Mouse (Mus musculus) midbrain, postnatal 0 days (tissue): ENCODE results near the gene Adh6b. TPM values are rescaled to one million over a fixed set of nuclear protein-coding genes. Genes with fewer than 3 reads are reported as not detected.

Experiments used
- ATAC-seq: fragments of 200-750 bp; cut with Nextera tagmentation; 2 replicates; pipeline ENCODE4 v1.8.0; 2017; ENCODE audit warnings: moderate number of reproducible peaks, mild to moderate bottlenecking, moderate TSS enrichment, moderate library complexity; ENCODE audit not compliant: low FRiP score
- DNase-seq: peaks from one replicate; pipeline ENCODE4 v3.0.0-alpha.2; 2015; ENCODE audit warnings: low spot score
- H3K27ac ChIP-seq: fragments of 300-500 bp; sonication (generic); 2 replicates; pipeline ENCODE4 v1.5.1; 2014; ENCODE audit warnings: low read depth, mild to moderate bottlenecking, low read length, mixed read lengths
- H3K27me3 ChIP-seq: fragments of 300-500 bp; sonication (generic); 2 replicates; pipeline ENCODE4 v1.6.1; 2014; ENCODE audit warnings: low read length, control low read depth, mixed read lengths; ENCODE audit not compliant: insufficient read depth
- H3K36me3 ChIP-seq: fragments of 300-500 bp; sonication (generic); 2 replicates; pipeline ENCODE4 v1.6.1; 2014; ENCODE audit warnings: low read length, control low read depth, mixed read lengths; ENCODE audit not compliant: insufficient read depth
- H3K4me1 ChIP-seq: fragments of 300-500 bp; sonication (generic); 2 replicates; pipeline ENCODE4 v1.6.1; 2014; ENCODE audit warnings: mild to moderate bottlenecking, control low read depth, antibody characterized with exemption, low read length, mixed read lengths; ENCODE audit not compliant: insufficient read depth
- H3K4me2 ChIP-seq: fragments of 300-500 bp; sonication (generic); 2 replicates; pipeline ENCODE4 v1.6.1; 2014; ENCODE audit warnings: low read depth, mild to moderate bottlenecking, low read length, mixed read lengths; ENCODE audit not compliant: poor library complexity, severe bottlenecking
- H3K4me3 ChIP-seq: fragments of 300-500 bp; sonication (generic); 2 replicates; pipeline ENCODE4 v1.5.1; 2014; ENCODE audit warnings: low read depth, mild to moderate bottlenecking, low read length, moderate library complexity
- H3K9ac ChIP-seq: fragments of 300-500 bp; sonication (generic); replicated peaks from 2 replicates; pipeline ENCODE4 v1.6.1; 2014; ENCODE audit warnings: mild to moderate bottlenecking, low read length, moderate library complexity, mixed read lengths; ENCODE audit not compliant: poor library complexity, severe bottlenecking
- H3K9me3 ChIP-seq: fragments of 300-500 bp; sonication (generic); 2 replicates; pipeline ENCODE4 v1.6.1; 2016; ENCODE audit warnings: low read length, control low read depth
- CTCF ChIP-seq: IDR thresholded peaks from 2 replicates; pipeline ENCODE4 v1.5.1; 2016; ENCODE audit warnings: antibody characterized with exemption, mild to moderate bottlenecking
- WGBS: fragments of 180-500 bp; shearing (Covaris S2); extraction: QIAGEN DNeasy Blood & Tissue Kit; methylation state at CpG from one replicate; pipeline ENCODE4 v1.1.7; 2014; 5-methylcytosine and 5-hydroxymethylcytosine counted together
- polyA plus RNA-seq: library from polyadenylated mRNA; unstranded; fragments of >200 nt; fragmentation: Nextera tagmentation; extraction: Ambion mirVana; gene quantifications from 2 replicates; pipeline ENCODE4 v1.2.1, GENCODE M21; 2015
- total RNA-seq: library from RNA; depleted of rRNA; stranded (reverse); fragments of >200 nt; gene quantifications from 2 replicates; pipeline ENCODE4 v1.2.3, GENCODE M21; 2014

Gene Adh6b
- total and polyA plus RNA-seq, 2 experiments from 2014 or later: 0.20 to 0.71 TPM

DNA sequence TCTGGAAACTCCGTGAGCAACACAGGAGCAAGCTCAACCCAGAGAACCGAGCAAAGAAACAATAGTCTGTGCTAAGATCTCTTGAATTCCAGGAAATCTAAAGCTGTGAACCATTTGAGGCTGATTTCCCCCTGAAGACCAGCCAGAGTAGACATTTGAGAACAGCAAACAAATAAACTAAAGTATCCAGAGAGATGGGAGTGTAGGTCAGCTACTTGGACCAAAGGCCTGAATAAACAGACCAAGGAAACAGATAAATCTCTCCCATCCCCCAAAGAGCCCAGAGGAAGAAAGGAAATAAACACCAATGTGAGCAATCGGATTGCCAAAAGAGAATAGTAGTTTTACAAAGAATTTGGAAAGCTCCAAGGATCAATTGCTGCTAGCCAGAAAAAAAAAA is 5.5 kb downstream of the Adh6b start:
- no peak for ATAC-seq
- WGBS: 68% methylated on average over 3 of the region's 3 CpGs
- H3K27ac ChIP-seq: no peak overlapping the region

DNA sequence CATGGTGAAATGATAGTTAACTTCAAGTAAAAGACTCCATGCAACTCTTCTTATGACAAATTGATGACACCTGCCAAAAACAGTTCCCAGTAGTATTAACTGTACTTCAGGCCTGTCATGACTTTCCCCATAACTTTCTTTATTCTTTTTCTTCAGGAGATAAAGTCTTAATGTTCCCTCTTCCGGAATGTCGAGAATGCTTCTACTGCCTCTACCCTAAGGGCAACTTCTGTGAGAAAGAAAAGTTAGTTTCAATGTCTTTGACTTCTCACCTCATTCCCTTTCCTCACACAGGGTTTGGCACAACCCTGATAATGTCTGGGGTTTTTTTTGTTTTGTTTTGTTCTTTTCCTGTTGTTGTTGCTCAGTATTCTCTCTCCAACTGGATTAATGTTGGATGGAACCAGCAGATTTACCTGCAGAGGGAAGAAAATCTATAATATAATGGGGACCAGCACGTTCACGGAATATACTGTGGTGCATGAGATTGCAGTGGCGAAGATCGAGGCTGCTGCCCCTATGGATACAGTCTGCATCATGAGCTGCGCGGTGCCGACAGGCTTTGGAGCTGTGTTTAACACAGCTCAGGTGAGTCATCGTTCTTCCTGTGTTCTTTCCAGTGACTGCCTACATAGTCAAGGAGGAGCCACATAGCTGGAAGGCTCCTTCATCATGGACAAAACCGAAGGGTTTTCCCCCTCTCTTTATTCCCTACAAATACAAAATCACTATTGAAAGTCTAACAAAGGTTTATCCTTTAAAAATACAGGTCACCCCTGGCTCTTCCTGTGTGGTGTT is 10.6 kb downstream of the Adh6b start:
- Histone ChIP-seq H3K27ac (no peak overlapping the region), H3K9ac (no peak overlapping the region), H3K9me3 (no peaks in the 10 kb centered on the region), H3K4me1 (no peaks in the 10 kb centered on the region), H3K27me3 (no peaks in the 10 kb centered on the region), H3K4me2 (no peak overlapping the region), H3K4me3 (no peak overlapping the region), H3K36me3 (no peaks in the 10 kb centered on the region)
- WGBS: 93% methylated on average over 11 of the region's 11 CpGs
- DNase-seq: no peak
- TF ChIP-seq CTCF: no peak
- no peak for ATAC-seq

More for the DNA sequence above, 5.5 kb downstream of the Adh6b start:
- TF ChIP-seq CTCF: no peak
- no peak overlapping the region for H3K4me3 ChIP-seq
- H3K4me2 ChIP-seq: no peak overlapping the region
- no peaks in the 10 kb centered on the region for H3K4me1 ChIP-seq
- no peak for DNase-seq
- no peaks in the 10 kb centered on the region for H3K27me3 ChIP-seq
- H3K36me3 ChIP-seq: no peaks in the 10 kb centered on the region
- no peak overlapping the region for H3K9ac ChIP-seq
- no peaks in the 10 kb centered on the region for H3K9me3 ChIP-seq

DNA sequence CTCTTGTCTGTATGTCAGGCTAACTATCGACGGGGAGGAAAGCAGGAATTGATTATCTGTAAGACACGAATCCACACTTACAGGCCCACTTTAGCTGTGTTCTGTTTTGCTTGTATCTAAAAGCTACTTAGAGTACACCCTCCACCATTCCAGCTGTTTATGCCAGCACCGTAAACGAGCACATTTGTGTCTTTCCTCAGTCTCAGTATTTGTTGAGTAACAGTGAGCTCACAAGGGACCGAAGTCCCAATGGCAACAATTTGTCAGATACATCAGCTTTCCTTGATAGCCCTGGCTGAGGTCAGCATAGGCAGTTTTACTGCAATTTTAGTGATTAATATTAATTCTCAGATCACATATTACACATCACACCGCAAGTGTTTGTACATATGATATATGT is 17.3 kb downstream of the Adh6b start:
- Histone ChIP-seq H3K9me3 (no peaks in the 10 kb centered on the region), H3K4me2 (no peak overlapping the region), H3K36me3 (no peaks in the 10 kb centered on the region), H3K27ac (no peak overlapping the region), H3K9ac (no peak overlapping the region), H3K4me3 (no peak overlapping the region), H3K27me3 (no peaks in the 10 kb centered on the region), H3K4me1 (no peaks in the 10 kb centered on the region)
- 90% methylated on average over 7 of the region's 7 CpGs for WGBS
- no peak for TF ChIP-seq CTCF
- DNase-seq: no peak
- ATAC-seq: no peak

DNA sequence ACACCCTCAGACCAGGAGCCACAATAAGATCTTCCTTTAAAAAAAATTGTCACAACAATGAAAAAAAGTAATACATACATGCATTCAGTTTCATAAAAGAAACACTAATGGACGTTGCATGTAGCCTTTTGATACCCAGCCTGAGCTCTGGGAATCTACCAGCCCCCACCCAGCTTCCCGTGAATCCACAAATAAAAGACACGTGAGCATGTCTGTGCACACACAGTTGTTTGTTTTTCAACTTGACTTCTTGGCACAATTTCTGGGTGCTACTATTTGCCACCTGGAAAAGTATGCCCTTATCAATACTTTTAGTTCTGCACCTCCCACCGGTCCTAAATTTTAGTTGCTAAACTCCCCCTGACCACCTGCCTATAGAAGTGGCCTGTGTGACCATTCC is 19.1 kb downstream of the Adh6b start:
- H3K9me3 ChIP-seq: no peaks in the 10 kb centered on the region
- ATAC-seq (no peak), DNase-seq (no peak)
- H3K27ac ChIP-seq: no peak overlapping the region
- H3K9ac ChIP-seq: no peak overlapping the region
- H3K4me2 ChIP-seq: no peak overlapping the region
- no peak for TF ChIP-seq CTCF
- H3K36me3 ChIP-seq: no peaks in the 10 kb centered on the region
- no peak overlapping the region for H3K4me3 ChIP-seq
- 84% methylated on average over 4 of the region's 4 CpGs for WGBS
- no peaks in the 10 kb centered on the region for H3K4me1 ChIP-seq
- no peaks in the 10 kb centered on the region for H3K27me3 ChIP-seq

DNA sequence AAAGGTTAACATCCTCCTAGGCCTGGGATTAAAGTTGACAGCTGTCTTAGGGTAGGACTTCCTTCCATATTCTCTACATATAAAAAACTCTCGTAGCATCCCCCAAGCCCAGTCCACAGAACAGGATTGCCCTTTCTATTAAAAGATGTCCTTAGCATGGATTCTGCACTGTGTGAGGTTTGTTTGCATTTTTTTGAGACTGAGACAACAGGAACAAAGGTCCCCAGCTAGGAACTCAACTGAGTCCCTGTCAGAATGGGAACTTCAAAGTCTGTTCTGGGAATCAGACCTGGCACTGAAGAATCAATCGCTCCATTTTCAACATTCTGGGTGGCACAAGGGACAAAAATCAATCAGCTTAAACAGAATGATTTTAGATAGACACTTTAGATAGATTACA is 21.3 kb downstream of the Adh6b start:
- H3K9me3 ChIP-seq: no peaks in the 10 kb centered on the region
- ATAC-seq (no peak), DNase-seq (no peak)
- H3K4me1 ChIP-seq: no peaks in the 10 kb centered on the region
- H3K9ac ChIP-seq: no peak overlapping the region
- no peaks in the 10 kb centered on the region for H3K27me3 ChIP-seq
- no peaks in the 10 kb centered on the region for H3K36me3 ChIP-seq
- no peak overlapping the region for H3K27ac ChIP-seq
- no peak overlapping the region for H3K4me2 ChIP-seq
- no peak for TF ChIP-seq CTCF
- WGBS: 72% methylated on average over 2 of the region's 2 CpGs
- no peak overlapping the region for H3K4me3 ChIP-seq

DNA sequence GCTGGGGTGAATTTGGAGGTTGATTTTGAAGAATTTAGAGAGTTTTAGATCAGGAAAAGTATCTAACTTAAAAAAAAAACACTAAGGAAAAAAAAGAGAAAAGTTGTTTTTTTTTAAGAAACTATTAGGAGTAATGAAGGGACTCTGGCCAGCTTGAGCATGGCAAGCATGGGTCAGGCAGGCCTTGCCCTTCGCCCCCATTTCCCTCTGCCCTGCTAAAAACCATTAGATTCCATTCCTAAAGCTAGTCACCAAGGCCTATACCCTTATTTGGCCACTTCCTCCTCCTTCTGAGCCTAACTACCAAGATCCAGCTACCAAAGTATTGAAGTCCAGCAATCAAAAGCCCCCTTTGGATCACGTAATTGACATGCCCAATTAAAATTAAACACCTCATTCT is 24.6 kb downstream of the Adh6b start:
- ATAC-seq (no peak), DNase-seq (no peak)
- Histone ChIP-seq H3K9ac (no peak overlapping the region), H3K36me3 (no peaks in the 10 kb centered on the region), H3K4me2 (no peak overlapping the region), H3K27ac (no peak overlapping the region), H3K27me3 (no peaks in the 10 kb centered on the region), H3K4me1 (no peaks in the 10 kb centered on the region), H3K4me3 (no peak overlapping the region), H3K9me3 (no peaks in the 10 kb centered on the region)
- 81% methylated on average over 2 of the region's 2 CpGs for WGBS
- TF ChIP-seq CTCF: no peak
